Mouse (Mus musculus) ovary, postnatal 36 days (tissue): ENCODE measurements around the gene Ric8b.

Experiments
- DNase-seq: peaks from one replicate; pipeline ENCODE4 v3.0.0; 2022; ENCODE audit warnings: low spot score, mixed read lengths

The Ric8b gene

GRCm38 (mm10) chr10:84960380-84960930 lies 43.0 kb downstream of the Ric8b start:
- no peak for DNase-seq

GRCm38 (mm10) chr10:84963126-84963525 lies 45.7 kb downstream of the Ric8b start:
- DNase-seq, result no peak

- no peak for DNase-seq
Observed at GRCm38 (mm10) chr10:84963726-84964125, 46.3 kb downstream of the Ric8b start.

GRCm38 (mm10) chr10:84966542-84966941 lies 49.1 kb downstream of the Ric8b start:
- DNase-seq, result no peak

GRCm38 (mm10) chr10:84967645-84968044 lies 50.2 kb downstream of the Ric8b start:
- DNase-seq, result no peak

- DNase-seq, result no peak
Observed at GRCm38 (mm10) chr10:84968852-84969704, 51.7 kb downstream of the Ric8b start.

GRCm38 (mm10) chr10:84975264-84975663 lies 57.8 kb downstream of the Ric8b start:
- DNase-seq, result no peak

- DNase-seq, result no peak
Observed at GRCm38 (mm10) chr10:84976588-84977351, 59.4 kb downstream of the Ric8b start.

- DNase-seq, result no peak
Observed at GRCm38 (mm10) chr10:84980291-84980690, 62.9 kb downstream of the Ric8b start.

- no peak for DNase-seq
Observed at GRCm38 (mm10) chr10:84981441-84981840, 64.0 kb downstream of the Ric8b start.

GRCm38 (mm10) chr10:84982675-84983074 lies 65.3 kb downstream of the Ric8b start:
- no peak for DNase-seq

- peak; percentile 49 for DNase-seq
Observed at GRCm38 (mm10) chr10:84985956-84986355, 68.5 kb downstream of the Ric8b start.

- DNase-seq, result no peak
Observed at GRCm38 (mm10) chr10:84987666-84988065, 70.2 kb downstream of the Ric8b start.

GRCm38 (mm10) chr10:84988650-84989049 lies 71.2 kb downstream of the Ric8b start:
- no peak for DNase-seq

GRCm38 (mm10) chr10:84994346-84994745 lies 76.9 kb downstream of the Ric8b start:
- DNase-seq, result no peak

GRCm38 (mm10) chr10:84994971-84995370 lies 77.6 kb downstream of the Ric8b start:
- DNase-seq, result no peak

GRCm38 (mm10) chr10:84996366-84996765 lies 79.0 kb downstream of the Ric8b start:
- DNase-seq, result no peak

GRCm38 (mm10) chr10:84997571-84998224 lies 80.3 kb downstream of the Ric8b start:
- DNase-seq, result no peak

- DNase-seq, result no peak
Observed at GRCm38 (mm10) chr10:84998225-84998579, 80.8 kb downstream of the Ric8b start.

GRCm38 (mm10) chr10:85001920-85002319 lies 84.5 kb downstream of the Ric8b start:
- no peak for DNase-seq

- DNase-seq, result no peak
Observed at GRCm38 (mm10) chr10:85003190-85004026, 86.0 kb downstream of the Ric8b start.
